Mouse (Mus musculus): ENCODE data around the gene C2cd3.
A peak's percentile ranks its signal among the peaks of the same experiment; 100 is the strongest.

- TF ChIP-seq NELFE (IDR thresholded peaks at IDR 0.05; ENCODE audit: low read depth, low read length) = no peak
- peak; percentile 95 for TF ChIP-seq TAL1 (IDR thresholded peaks at IDR 0.05; ENCODE audit: low read length)
- TF ChIP-seq RAD21 (IDR thresholded peaks at IDR 0.05; ENCODE audit: low read depth, low read length) = no peak
- TF ChIP-seq POLR2AphosphoS2 (IDR thresholded peaks at IDR 0.05; ENCODE audit: low read length) = no peak
- TF ChIP-seq NRF1 (IDR thresholded peaks at IDR 0.05; ENCODE audit: insufficient read depth, low read depth, low read length, poor library complexity, severe bottlenecking) = no peak
- TF ChIP-seq CTCF (IDR thresholded peaks at IDR 0.05 in 2 of 3, conservative IDR thresholded peaks at IDR 0.05 in 1 of 3; ENCODE audit: control insufficient read depth in 1 of 3, insufficient read depth in 1 of 3, low read depth in 2 of 3, low read length in 3 of 3, poor library complexity in 1 of 3, severe bottlenecking in 1 of 3) = no peak
- no peak for TF ChIP-seq POLR2A (IDR thresholded peaks at IDR 0.05; ENCODE audit: control insufficient read depth in 1 of 2, insufficient read depth in 1 of 2, low read depth in 1 of 2, low read length in 2 of 2, poor library complexity in 1 of 2)
- TF ChIP-seq ZNF384 (IDR thresholded peaks at IDR 0.05; ENCODE audit: low read depth, low read length) = no peak
- TF ChIP-seq HCFC1 (IDR thresholded peaks at IDR 0.05; ENCODE audit: low read depth, low read length) = 0 out of 2 replicates have a peak, but pooled peaks have one; percentile 43
- no peak; the same call in 1 of the 2 replicates for TF ChIP-seq MAX (IDR thresholded peaks at IDR 0.05; ENCODE audit: low read length)
These were observed 94.9 kb downstream of the C2cd3 start for GRCm38 (mm10) chr7:100466781-100467510.
